Mouse (Mus musculus) Patski (cell line): ENCODE measurements around the gene E030018B13Rik. TPM values are rescaled to one million over a fixed set of nuclear protein-coding genes. Genes with fewer than 3 reads are reported as not detected.

Source experiments
- ATAC-seq: fragments of 100-300 bp; one replicate; pipeline ENCODE4 v1.8.0; 2021
- CTCF ChIA-PET: fragments of 350-600 bp; sonication (Branson Sonifier 250); formaldehyde crosslinking; loops from one replicate; lab custom pipeline; 2022; ENCODE audit warnings: inconsistent platforms; lab: Charles Lee
- POLR2A ChIA-PET: fragments of 350-600 bp; sonication (Branson Sonifier 250); formaldehyde crosslinking; loops from one replicate; lab custom pipeline; 2022; ENCODE audit warnings: antibody characterized with exemption, inconsistent platforms; lab: Charles Lee
- DNase-seq: peaks from one replicate; pipeline ENCODE4 v3.0.0-alpha.2; 2011; ENCODE audit warnings: low read depth, low spot score
- H3K27me3 ChIP-seq: fragments of 371-371 bp; one replicate; pipeline ENCODE4 v1.5.1; 2021
- CTCF ChIP-seq: fragments of 100-300 bp; IDR thresholded peaks from one replicate; pipeline ENCODE4 v1.5.1; 2021
- in situ Hi-C: fragments of 300-500 bp; cut with MboI; formaldehyde crosslinking; loops from 3 replicates; pipeline ENCODE4 v1.11.1; 2018; ENCODE audit warnings: low pct_unique_long_range_greater_than_20kb, mixed read lengths
- polyA plus RNA-seq: library from polyadenylated mRNA; unstranded; gene quantifications from one replicate; pipeline ENCODE4 v1.2.3, GENCODE M21; 2021

The E030018B13Rik gene
- polyA plus RNA-seq, 1 experiment from 2014 or later: not detected

GRCm38 (mm10) chr7:63903635-63904380 lies 12.8 kb upstream of the E030018B13Rik start:
- TF ChIP-seq CTCF: no peak
- DNase-seq: no peak
- ChIA-PET POLR2A (no interaction called here), CTCF (interaction anchor here (1.1 kb wide), 1 partner anchor 11 kb away, joined by 3 read pairs; no protein-coding TSS in a partner anchor)
- no peak for ATAC-seq
- in situ Hi-C loops: no loop called here
- H3K27me3 ChIP-seq: no peaks in the 10 kb centered on the region

- ATAC-seq (no peak), DNase-seq (no peak)
- in situ Hi-C loops: no loop called here
- CTCF ChIA-PET: interaction anchor here (1.5 kb wide), 1 partner anchor 9 kb away, joined by 3 read pairs; no protein-coding TSS in a partner anchor
- TF ChIP-seq CTCF: no peak
- POLR2A ChIA-PET: no interaction called here
- H3K27me3 ChIP-seq: no peaks in the 10 kb centered on the region
Measured at GRCm38 (mm10) chr7:63905190-63905589, 11.5 kb upstream of the E030018B13Rik start.

GRCm38 (mm10) chr7:63905642-63906041 lies 11.0 kb upstream of the E030018B13Rik start:
- POLR2A ChIA-PET: no interaction called here
- no peak for TF ChIP-seq CTCF
- CTCF ChIA-PET: interaction anchor here (1.5 kb wide), 1 partner anchor 10 kb away, joined by 3 read pairs; no protein-coding TSS in a partner anchor
- no peak for DNase-seq
- no peak for ATAC-seq
- no peaks in the 10 kb centered on the region for H3K27me3 ChIP-seq
- in situ Hi-C loops: no loop called here

- in situ Hi-C loops: no loop called here
- POLR2A ChIA-PET: interaction anchor here (1.2 kb wide), 1 partner anchor 30 kb away, joined by 3 read pairs; no protein-coding TSS in a partner anchor
- CTCF ChIA-PET: interaction anchor here (0.9 to 1.4 kb wide), 3 partner anchors 28 to 157 kb away, joined by 3 to 4 read pairs (median 3); no protein-coding TSS in a partner anchor
- no peak for DNase-seq
- no peak for ATAC-seq
- no peaks in the 10 kb centered on the region for H3K27me3 ChIP-seq
- no peak for TF ChIP-seq CTCF
Measured at GRCm38 (mm10) chr7:63907778-63908495, 8.7 kb upstream of the E030018B13Rik start.

- ChIA-PET POLR2A (no interaction called here), CTCF (interaction anchor here (0.9 to 1.4 kb wide), 3 partner anchors 28 to 156 kb away, joined by 3 to 4 read pairs (median 3); no protein-coding TSS in a partner anchor)
- TF ChIP-seq CTCF: no peak
- DNase-seq (no peak), ATAC-seq (no peak)
- H3K27me3 ChIP-seq: no peaks in the 10 kb centered on the region
- in situ Hi-C loops: no loop called here
Measured at GRCm38 (mm10) chr7:63908496-63909285, 8.0 kb upstream of the E030018B13Rik start.

GRCm38 (mm10) chr7:63910225-63910624 lies 6.4 kb upstream of the E030018B13Rik start:
- ChIA-PET POLR2A (no interaction called here), CTCF (no interaction called here)
- no peak for TF ChIP-seq CTCF
- no peak for ATAC-seq
- DNase-seq: no peak
- in situ Hi-C loops: loop anchor here (10.0 kb wide), 1 partner anchor 155 kb away; no protein-coding TSS in a partner anchor
- no peaks in the 10 kb centered on the region for H3K27me3 ChIP-seq

GRCm38 (mm10) chr7:63910912-63911311 lies 5.7 kb upstream of the E030018B13Rik start:
- CTCF ChIA-PET: interaction anchor here (0.8 to 1.3 kb wide), 2 partner anchors 11 to 14 kb away, joined by 3 read pairs; no protein-coding TSS in a partner anchor
- H3K27me3 ChIP-seq: no peaks in the 10 kb centered on the region
- ATAC-seq: no peak
- POLR2A ChIA-PET: no interaction called here
- no peak for DNase-seq
- no peak for TF ChIP-seq CTCF
- in situ Hi-C loops: loop anchor here (10.0 kb wide), 1 partner anchor 154 kb away; no protein-coding TSS in a partner anchor

- ChIA-PET POLR2A (interaction anchor here (1.0 kb wide), 1 partner anchor 10 kb away, joined by 3 read pairs; no protein-coding TSS in a partner anchor), CTCF (interaction anchor here (0.8 to 1.3 kb wide), 5 partner anchors 10 to 24 kb away, joined by 3 to 5 read pairs (median 3); no protein-coding TSS in a partner anchor)
- peak; percentile 23 for ATAC-seq
- in situ Hi-C loops: loop anchor here (10.0 kb wide), 1 partner anchor 153 kb away; no protein-coding TSS in a partner anchor
- no peak for TF ChIP-seq CTCF
- DNase-seq: no peak
- H3K27me3 ChIP-seq: no peaks in the 10 kb centered on the region
Measured at GRCm38 (mm10) chr7:63911383-63912233, 5.0 kb upstream of the E030018B13Rik start.
